Mouse (Mus musculus) kidney, adult 18-20 months (tissue): ENCODE results near the gene Pi4k2b.
A peak's percentile ranks its signal among the peaks of the same experiment; 100 is the strongest.
"Not testable (repeated sequence)": the region's sequence is repeated elsewhere in the genome, so short reads cannot be mapped to it uniquely, and the experiment has no call there.

Experiments used
- DNase-seq: peaks from one replicate; pipeline ENCODE4 v3.0.0; 2021

The Pi4k2b gene

GRCm38 (mm10) chr5:52741391-52742111 is at the start of gene Pi4k2b:
Gene Pi4k2b, plus strand, starts transcription at chr5:52741574.
- peak; percentile 87 for DNase-seq

GRCm38 (mm10) chr5:52697291-52697690 is 44.1 kb upstream of the Pi4k2b start:
- no peak for DNase-seq

GRCm38 (mm10) chr5:52697882-52698440 is 43.4 kb upstream of the Pi4k2b start:
- not testable (repeated sequence) for DNase-seq

- DNase-seq: no peak
Measured at GRCm38 (mm10) chr5:52704562-52704961, 36.8 kb upstream of the Pi4k2b start.

GRCm38 (mm10) chr5:52712704-52713103 is 28.7 kb upstream of the Pi4k2b start:
- DNase-seq: no peak

- DNase-seq: no peak
Measured at GRCm38 (mm10) chr5:52716742-52717448, 24.5 kb upstream of the Pi4k2b start.

- DNase-seq: peak; percentile 42
Measured at GRCm38 (mm10) chr5:52721003-52721402, 20.4 kb upstream of the Pi4k2b start.

GRCm38 (mm10) chr5:52727747-52728146 is 13.6 kb upstream of the Pi4k2b start:
- no peak for DNase-seq

- no peak for DNase-seq
Measured at GRCm38 (mm10) chr5:52732811-52733210, 8.6 kb upstream of the Pi4k2b start.

GRCm38 (mm10) chr5:52736046-52736445 is 5.3 kb upstream of the Pi4k2b start:
- no peak for DNase-seq

GRCm38 (mm10) chr5:52742112-52742813 is 889 bp downstream of the Pi4k2b start:
- peak; percentile 65 for DNase-seq

GRCm38 (mm10) chr5:52743231-52743630 is 1.9 kb downstream of the Pi4k2b start:
- DNase-seq: no peak

- DNase-seq: no peak
Measured at GRCm38 (mm10) chr5:52746920-52747319, 5.5 kb downstream of the Pi4k2b start.

GRCm38 (mm10) chr5:52748732-52749131 is 7.4 kb downstream of the Pi4k2b start:
- peak; percentile 37 for DNase-seq

GRCm38 (mm10) chr5:52753146-52753545 is 11.8 kb downstream of the Pi4k2b start:
- no peak for DNase-seq

- DNase-seq: no peak
Measured at GRCm38 (mm10) chr5:52754196-52754595, 12.8 kb downstream of the Pi4k2b start.

GRCm38 (mm10) chr5:52755337-52755736 is 14.0 kb downstream of the Pi4k2b start:
- DNase-seq: no peak

- DNase-seq: no peak
Measured at GRCm38 (mm10) chr5:52755989-52756388, 14.6 kb downstream of the Pi4k2b start.

- no peak for DNase-seq
Measured at GRCm38 (mm10) chr5:52762586-52762985, 21.2 kb downstream of the Pi4k2b start.

GRCm38 (mm10) chr5:52774267-52774666 is 32.9 kb downstream of the Pi4k2b start:
- DNase-seq: no peak

- no peak for DNase-seq
Measured at GRCm38 (mm10) chr5:52775237-52775636, 33.9 kb downstream of the Pi4k2b start, which contains the start of gene Zcchc4. Gene Zcchc4, plus strand, starts transcription at chr5:52775409.

GRCm38 (mm10) chr5:52776466-52777354 is 35.3 kb downstream of the Pi4k2b start:
- not testable (repeated sequence) for DNase-seq
